Mouse (Mus musculus) heart, adult 11 months (tissue): ENCODE data around the gene Tmx4.

Experiments used
- DNase-seq: peaks from one replicate; pipeline ENCODE4 v3.0.0; 2022

Tmx4 gene

GRCm38 (mm10) chr2:134554221-134554727 lies 89.7 kb downstream of the Tmx4 start, which contains the start of gene Hao1:
Gene Hao1 (minus strand): TSS chr2:134554368.
- DNase-seq, result no peak

GRCm38 (mm10) chr2:134552358-134552757 lies 91.6 kb downstream of the Tmx4 start:
- DNase-seq, result no peak

DNA sequence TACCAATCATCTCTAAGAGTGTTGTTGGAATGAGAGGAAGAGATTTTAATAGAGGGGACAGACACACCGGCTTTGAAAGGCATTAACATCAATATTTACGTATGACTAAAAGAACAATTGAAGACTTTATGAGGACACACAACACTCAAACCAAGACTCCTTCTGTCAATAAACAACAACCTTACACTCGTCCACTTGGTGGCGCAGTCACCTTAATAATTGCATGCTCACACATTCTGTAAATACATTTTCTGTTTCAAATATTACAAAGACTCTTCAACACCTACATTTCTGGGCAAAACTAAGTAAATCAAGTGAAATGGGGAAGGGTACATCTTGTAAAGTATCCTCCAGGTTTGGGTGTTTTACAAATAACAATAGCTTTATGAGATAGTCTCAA lies 94.2 kb downstream of the Tmx4 start:
- DNase-seq, result no peak

DNA sequence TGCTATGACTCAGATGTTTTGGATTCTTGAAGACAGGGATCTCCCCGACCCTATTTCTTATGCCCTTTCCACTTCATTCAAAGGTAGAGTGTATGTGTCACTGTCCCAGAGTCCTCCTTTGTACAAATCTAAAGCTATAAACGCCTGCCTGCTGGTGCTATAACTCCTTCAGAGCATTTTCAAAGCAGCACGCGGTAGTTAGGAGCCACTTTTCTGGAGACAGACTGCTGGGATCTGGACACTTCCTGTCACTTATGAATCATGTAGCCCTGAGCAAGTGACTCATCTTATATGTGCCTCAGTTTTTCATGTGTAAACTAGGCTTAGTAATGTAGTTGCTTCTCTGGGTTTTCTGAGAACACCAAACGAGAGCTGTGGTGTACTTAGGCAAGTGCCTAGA lies 98.8 kb downstream of the Tmx4 start:
- no peak for DNase-seq

DNA sequence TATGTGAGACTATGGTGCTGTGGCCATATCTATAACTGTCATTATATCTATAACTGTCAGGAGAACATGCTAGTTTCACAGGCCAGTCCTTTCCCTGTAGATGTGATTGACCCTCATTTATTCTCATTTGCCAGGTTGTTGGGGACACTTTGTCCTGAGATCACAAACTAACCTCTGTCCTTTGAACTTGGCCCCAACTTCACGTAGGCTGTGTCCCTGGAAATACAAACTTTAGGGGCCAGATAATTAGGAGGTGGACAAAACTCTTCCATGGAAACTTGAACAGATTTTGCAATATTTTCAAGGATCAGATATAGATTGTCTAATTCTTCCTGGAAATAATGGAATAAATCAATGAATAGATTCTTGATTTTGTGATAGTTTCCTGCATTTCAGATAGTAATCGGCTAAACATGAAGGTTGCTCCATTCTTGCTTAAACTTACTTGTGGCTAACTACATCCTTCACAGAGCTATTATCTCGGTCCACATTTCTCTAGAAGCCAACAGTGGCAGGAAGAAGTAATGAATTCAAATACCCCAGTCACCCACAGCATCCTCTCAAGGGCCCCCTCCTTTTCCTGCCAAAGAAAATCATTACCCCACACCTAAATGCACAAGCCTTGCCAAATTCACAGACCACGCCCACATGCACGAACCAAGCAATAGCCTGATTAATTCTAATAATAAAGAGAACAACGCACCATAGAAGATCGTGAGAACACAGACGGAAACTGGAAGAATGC lies 99.5 kb downstream of the Tmx4 start:
- DNase-seq, result no peak
